Mouse (Mus musculus) spleen, adult 2 months (tissue): ENCODE data around the gene Mat2a.

Source experiments
- CTCF ChIP-seq: fragments of 200-500 bp; IDR thresholded peaks from 2 replicates; pipeline ENCODE4 v1.5.1; 2011; ENCODE audit warnings: mild to moderate bottlenecking, inconsistent platforms; ENCODE audit not compliant: insufficient read depth, insufficient read length, insufficient replicate concordance; ENCODE audit errors: extremely low read depth
- POLR2A ChIP-seq: fragments of 200-500 bp; IDR thresholded peaks from 2 replicates; pipeline ENCODE4 v1.6.1; 2011; ENCODE audit warnings: low read depth, low read length, inconsistent platforms

- TF ChIP-seq CTCF, result no peak
- TF ChIP-seq POLR2A, result no peak
These were observed 14.2 kb upstream of the Mat2a start for GRCm38 (mm10) chr6:72453578-72453977.
